Mouse (Mus musculus) thymus, postnatal 14 days (tissue): ENCODE measurements around the gene Myadm.
A peak's percentile ranks its signal among the peaks of the same experiment; 100 is the strongest.

Experiments used
- DNase-seq: peaks from one replicate; pipeline ENCODE4 v3.0.0; 2021

Gene Myadm

GRCm38 (mm10) chr7:3327961-3328360 lies 39.1 kb downstream of the Myadm start:
- DNase-seq, result no peak

DNA sequence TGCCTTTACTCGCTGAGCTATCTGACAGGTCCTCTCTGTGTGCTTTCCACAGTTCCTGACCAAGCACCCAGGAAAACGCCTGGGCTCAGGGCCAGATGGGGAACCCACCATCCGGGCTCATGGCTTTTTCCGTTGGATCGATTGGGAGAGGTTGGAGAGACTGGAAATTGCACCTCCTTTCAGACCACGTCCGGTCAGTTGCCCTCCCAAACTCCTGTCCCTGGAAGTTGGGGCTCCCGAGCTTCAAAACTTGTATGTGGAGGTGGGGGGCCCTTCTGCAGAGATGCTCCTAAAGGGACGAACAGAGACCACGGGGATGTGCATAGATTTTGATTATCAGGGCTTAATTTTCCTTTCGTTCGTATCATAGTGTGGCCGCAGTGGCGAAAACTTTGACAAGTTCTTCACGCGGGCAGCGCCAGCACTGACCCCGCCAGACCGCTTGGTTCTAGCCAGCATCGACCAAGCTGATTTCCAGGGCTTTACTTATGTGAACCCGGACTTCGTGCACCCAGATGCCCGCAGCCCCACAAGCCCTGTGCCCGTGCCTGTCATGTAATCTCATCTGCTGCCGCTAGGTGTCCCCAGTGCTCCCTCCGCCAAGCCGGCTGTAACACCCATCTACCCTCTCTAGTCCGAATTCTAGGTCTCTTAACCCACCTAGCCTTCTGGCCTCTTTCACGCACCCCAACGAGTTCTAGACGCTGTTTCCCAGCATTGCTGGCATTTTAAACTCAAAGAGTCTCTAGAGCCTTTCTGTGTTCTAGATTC lies 41.1 kb downstream of the Myadm start:
- DNase-seq, result peak; percentile 74

DNA sequence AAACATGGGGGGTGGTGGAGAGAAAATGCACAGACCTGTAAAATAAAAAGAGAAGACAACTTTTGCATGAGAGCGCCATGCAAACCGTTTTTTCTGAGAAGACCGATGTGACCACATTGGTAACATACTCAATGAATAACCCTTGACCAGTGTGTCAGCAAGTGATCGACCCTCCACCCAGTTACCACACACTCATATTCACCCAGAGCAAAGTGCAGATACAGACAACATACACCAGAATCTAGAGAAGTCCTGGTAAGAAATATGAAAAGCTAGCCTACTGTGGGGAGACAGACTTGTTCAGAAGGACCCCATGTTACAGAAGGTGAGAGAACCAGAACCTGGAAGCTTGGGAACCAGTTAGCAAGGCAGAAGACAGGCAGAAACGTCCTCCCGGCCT lies 42.3 kb downstream of the Myadm start:
- DNase-seq, result no peak

DNA sequence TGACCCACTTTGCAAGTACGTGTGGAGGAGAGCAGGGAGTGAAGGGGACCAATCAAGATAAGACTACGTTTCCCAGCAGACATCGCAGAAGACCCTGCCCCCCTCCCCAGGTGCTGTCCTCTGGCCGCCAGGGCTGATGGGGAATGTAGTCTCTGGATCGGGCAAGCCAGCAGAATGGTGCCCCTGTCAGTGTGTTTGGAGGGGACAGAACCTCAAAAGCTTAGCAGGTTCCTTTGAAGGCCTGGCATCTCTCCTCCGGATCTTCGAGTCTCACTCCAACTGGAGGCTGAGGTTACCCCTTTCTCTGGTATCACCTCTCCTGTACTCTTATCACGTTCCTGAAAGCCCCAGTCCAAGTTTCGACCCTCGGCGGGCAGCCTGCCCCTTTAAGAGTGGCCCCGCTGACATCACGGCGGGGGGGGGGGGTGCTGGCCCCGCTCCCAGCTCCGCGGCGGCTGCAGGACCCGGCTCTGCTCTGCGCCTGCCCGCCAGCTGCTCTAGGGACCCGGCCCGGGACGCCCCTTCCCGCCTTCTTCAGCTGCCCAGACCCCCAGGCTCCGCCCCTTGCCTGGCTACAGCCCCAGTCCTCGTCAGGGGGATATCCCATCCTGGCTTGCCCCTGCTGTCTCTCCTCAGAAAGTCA lies 42.8 kb downstream of the Myadm start:
- DNase-seq, result peak; percentile 23

- no peak for DNase-seq
Measured at GRCm38 (mm10) chr7:3332224-3332615, 43.3 kb downstream of the Myadm start.

DNA sequence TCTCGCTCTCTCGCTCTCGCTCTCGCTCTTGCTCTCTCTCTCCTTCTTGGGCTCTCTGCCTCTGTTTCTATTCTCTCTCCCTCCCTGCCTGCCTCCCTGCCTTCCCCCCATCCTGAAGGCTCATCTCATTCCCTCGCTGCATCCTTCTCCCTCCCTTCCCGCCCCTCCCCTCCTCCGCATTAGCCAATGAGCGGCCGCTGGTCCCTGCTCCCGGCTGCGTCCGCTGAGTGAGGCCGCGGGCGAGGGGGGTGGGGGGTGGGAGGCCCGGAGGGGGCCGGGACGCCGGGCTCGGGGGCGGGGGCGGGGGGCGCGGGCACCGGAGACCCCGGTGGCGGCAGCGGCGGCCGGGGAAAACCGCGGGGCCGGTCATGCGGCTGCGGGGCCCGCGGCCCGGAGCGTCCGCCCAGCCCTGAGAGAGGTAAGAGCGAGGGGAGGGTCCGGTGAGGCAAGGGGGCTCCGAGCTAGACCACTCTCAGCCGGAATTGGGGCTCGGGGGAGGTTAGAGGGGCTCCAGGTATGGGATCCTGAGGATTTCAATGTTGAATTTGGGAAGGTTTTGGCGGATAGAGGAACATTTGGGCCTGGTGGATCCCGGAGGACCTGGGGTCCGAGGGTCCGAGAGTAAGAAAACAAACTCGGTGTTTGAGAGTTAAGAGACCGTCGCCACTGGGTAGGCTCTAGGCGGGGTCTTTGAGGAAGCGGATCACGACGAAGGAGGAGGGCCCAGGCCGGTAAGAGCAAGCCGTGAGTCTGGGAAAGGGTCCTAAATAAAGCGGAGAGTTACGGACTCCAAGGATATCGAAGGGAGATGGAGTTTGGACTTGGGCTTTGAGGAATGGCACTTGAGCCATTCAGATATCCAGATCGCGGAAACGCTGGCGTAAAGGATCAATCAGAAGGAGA lies 44.0 kb downstream of the Myadm start, which contains the start of gene Cacng7:
Gene Cacng7, plus strand, starts transcription at position 337 of the 903 bp plus-strand sequence.
- no peak for DNase-seq

DNA sequence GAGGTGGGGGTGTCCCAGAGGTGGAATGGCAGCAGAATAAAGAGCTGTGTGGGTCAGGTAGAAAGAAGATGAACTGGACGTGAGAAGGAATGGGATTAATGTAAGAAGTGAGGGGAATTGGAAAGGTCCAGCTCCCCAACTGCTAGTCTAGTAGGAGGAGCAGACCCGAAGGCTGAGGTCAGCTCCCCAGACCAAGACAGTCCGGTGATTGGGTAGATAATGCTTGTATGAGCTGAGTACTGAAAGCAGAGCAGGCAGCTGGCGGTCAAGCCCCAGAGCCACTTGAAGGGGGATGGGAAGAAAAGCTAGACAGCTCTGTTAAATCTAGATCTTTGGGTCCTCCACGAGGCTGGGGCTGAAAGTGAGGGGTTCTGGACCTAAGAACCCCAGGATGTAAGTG lies 44.7 kb downstream of the Myadm start:
- DNase-seq, result no peak

GRCm38 (mm10) chr7:3336412-3336811 lies 47.5 kb downstream of the Myadm start:
- DNase-seq, result no peak

DNA sequence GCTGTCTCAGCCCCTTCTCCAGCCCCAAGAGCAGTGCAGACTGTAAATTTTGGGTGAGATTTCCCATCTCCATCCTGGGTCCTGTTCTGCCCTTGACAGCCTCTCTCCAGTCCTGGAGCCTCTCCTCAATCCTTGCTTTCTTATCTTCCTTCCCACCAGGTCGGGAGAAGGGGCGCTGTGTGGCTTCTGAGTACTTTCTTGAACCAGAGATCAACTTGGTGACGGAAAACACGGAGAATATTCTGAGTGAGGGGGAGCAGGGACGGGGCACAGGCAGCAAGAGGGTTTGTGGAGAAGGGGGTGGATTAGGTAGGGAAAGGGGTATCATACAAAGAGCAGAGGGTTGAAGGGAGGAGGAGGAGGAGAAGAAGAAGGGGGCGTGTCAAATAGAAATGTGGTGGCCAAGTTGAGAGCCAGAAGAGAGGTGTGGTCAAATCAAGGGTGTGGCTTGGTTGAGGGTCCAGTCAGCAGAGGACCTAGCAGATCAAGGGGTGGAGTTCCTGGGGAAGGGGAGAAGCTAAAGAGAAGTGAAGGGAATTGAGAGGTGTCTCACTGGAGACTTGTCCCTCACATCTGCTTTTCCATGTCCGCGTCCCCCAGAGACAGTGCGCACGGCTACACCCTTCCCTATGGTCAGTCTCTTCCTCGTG lies 49.5 kb downstream of the Myadm start:
- DNase-seq, result no peak

- no peak for DNase-seq
Measured at GRCm38 (mm10) chr7:3339010-3339409, 50.1 kb downstream of the Myadm start.

DNA sequence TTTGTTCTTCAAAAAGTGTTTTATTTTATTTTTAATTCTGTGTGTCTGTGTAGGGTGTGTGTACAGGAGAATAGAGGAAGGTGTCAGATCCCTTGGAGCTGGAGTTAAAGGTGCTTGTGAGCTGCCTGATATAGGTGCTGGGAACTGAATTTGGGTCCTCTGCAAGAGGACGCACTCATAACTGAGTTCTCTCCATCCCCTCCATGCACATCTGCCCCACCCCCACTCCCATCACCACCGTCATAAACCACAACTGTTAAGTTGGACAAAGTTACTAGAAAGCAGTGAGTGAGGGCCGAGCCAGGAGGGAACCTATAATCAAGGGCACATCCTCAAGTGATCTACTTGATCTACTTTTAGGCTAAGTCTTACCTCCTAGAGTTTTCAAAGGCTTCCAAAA lies 55.0 kb downstream of the Myadm start:
- DNase-seq, result no peak

- no peak for DNase-seq
Measured at GRCm38 (mm10) chr7:3345301-3345700, 56.4 kb downstream of the Myadm start.

- no peak for DNase-seq
Measured at GRCm38 (mm10) chr7:3347366-3348287, 58.7 kb downstream of the Myadm start.

GRCm38 (mm10) chr7:3348326-3348725 lies 59.4 kb downstream of the Myadm start:
- DNase-seq, result no peak

- no peak for DNase-seq
Measured at GRCm38 (mm10) chr7:3349775-3350174, 60.9 kb downstream of the Myadm start.
